Mouse (Mus musculus) limb, embryonic 10.5 days (tissue): ENCODE results near the gene Atp12a. TPM values are rescaled to one million over a fixed set of nuclear protein-coding genes. Genes with fewer than 3 reads are reported as not detected.
A peak's percentile ranks its signal among the peaks of the same experiment; 100 is the strongest.

ENCODE experiments used
- DNase-seq: peaks from one replicate; pipeline ENCODE4 v3.0.0-alpha.2; 2017; ENCODE audit warnings: low spot score
- H3K27ac ChIP-seq: fragments of 300-500 bp; sonication (generic); 2 replicates; pipeline ENCODE4 v1.5.1; 2016; ENCODE audit warnings: mild to moderate bottlenecking
- H3K27me3 ChIP-seq: fragments of 300-500 bp; sonication (generic); 2 replicates; pipeline ENCODE4 v1.6.1; 2016; ENCODE audit warnings: low read depth, mild to moderate bottlenecking; ENCODE audit not compliant: poor library complexity, severe bottlenecking
- H3K36me3 ChIP-seq: fragments of 300-500 bp; sonication (generic); 2 replicates; pipeline ENCODE4 v1.6.1; 2016; ENCODE audit warnings: mild to moderate bottlenecking, moderate library complexity
- H3K4me1 ChIP-seq: fragments of 300-500 bp; sonication (generic); 2 replicates; pipeline ENCODE4 v1.6.1; 2016
- H3K4me3 ChIP-seq: fragments of 300-500 bp; sonication (generic); 2 replicates; pipeline ENCODE4 v1.5.1; 2016; ENCODE audit warnings: mild to moderate bottlenecking, moderate library complexity
- H3K9me3 ChIP-seq: fragments of 300-500 bp; sonication (generic); replicated peaks from 2 replicates; pipeline ENCODE4 v1.6.1; 2016; ENCODE audit warnings: mild to moderate bottlenecking
- WGBS: fragments of 180-500 bp; shearing (Covaris S2); methylation state at CpG from one replicate; pipeline ENCODE4 v1.1.7; 2016; 5-methylcytosine and 5-hydroxymethylcytosine counted together
- polyA plus RNA-seq: library from polyadenylated mRNA; unstranded; fragments of >200 nt; fragmentation: Nextera tagmentation; extraction: Ambion mirVana; gene quantifications from 2 replicates; pipeline ENCODE4 v1.2.1, GENCODE M21; 2016

The Atp12a gene
- polyA plus RNA-seq, 1 experiment from 2014 or later: not detected

- Histone ChIP-seq H3K4me1 (peaks cover 6% of the 10 kb centered on the region; the same call in 1 of the 2 replicates), H3K27me3 (no peaks in the 10 kb centered on the region), H3K9me3 (no peaks in the 10 kb centered on the region), H3K36me3 (no peaks in the 10 kb centered on the region), H3K4me3 (no peak overlapping the region), H3K27ac (no peak overlapping the region)
- no peak for DNase-seq
- 23% methylated on average over 2 of the region's 2 CpGs for WGBS
Measured at GRCm38 (mm10) chr14:56393704-56394312, 28.9 kb downstream of the Atp12a start.

GRCm38 (mm10) chr14:56398001-56398400, 33.1 kb downstream of the Atp12a start:
- no peaks in the 10 kb centered on the region for H3K9me3 ChIP-seq
- no peak for DNase-seq

GRCm38 (mm10) chr14:56402311-56403071, 37.6 kb downstream of the Atp12a start, which contains the start of gene Rnf17:
TSS of gene Rnf17 (plus strand) at chr14:56402581.
- Histone ChIP-seq H3K36me3 (no peaks in the 10 kb centered on the region), H3K4me3 (peak within 1 kb of the TSS; percentile 27), H3K27me3 (no peaks in the 10 kb centered on the region), H3K27ac (0 out of 2 replicates have a peak within 1 kb of the TSS, but pooled peaks have one; percentile 7), H3K9me3 (no peaks in the 10 kb centered on the region), H3K4me1 (no peaks in the 10 kb centered on the region)
- peak; percentile 33 for DNase-seq
- WGBS: 68% methylated on average over 34 of the region's 34 CpGs

More at GRCm38 (mm10) chr14:56398001-56398400, 33.1 kb downstream of the Atp12a start:
- peaks cover 6% of the 10 kb centered on the region; the same call in 1 of the 2 replicates for H3K4me1 ChIP-seq
- H3K36me3 ChIP-seq: no peaks in the 10 kb centered on the region
- H3K27ac ChIP-seq: no peak overlapping the region
- no peaks in the 10 kb centered on the region for H3K27me3 ChIP-seq
- no peak overlapping the region for H3K4me3 ChIP-seq

- WGBS: 95% methylated on average over 2 of the region's 2 CpGs
- H3K36me3 ChIP-seq: no peaks in the 10 kb centered on the region
- no peak overlapping the region for H3K4me3 ChIP-seq
- no peak overlapping the region for H3K27ac ChIP-seq
- no peaks in the 10 kb centered on the region for H3K4me1 ChIP-seq
- no peaks in the 10 kb centered on the region for H3K27me3 ChIP-seq
- DNase-seq: no peak
- H3K9me3 ChIP-seq: no peaks in the 10 kb centered on the region
Measured at GRCm38 (mm10) chr14:56403072-56403375, 38.2 kb downstream of the Atp12a start.

Other genes starting within 250 kb of the Atp12a start
- gene Gzme, start 244.4 kb upstream of the Atp12a start, polyA plus RNA-seq: not detected in 2 replicates
- gene Gzmd, start 232.5 kb upstream of the Atp12a start, polyA plus RNA-seq: not detected in 2 replicates
- gene Gzmg, start 205.5 kb upstream of the Atp12a start, polyA plus RNA-seq: not detected in 2 replicates
- gene Gzmn, start 190.5 kb upstream of the Atp12a start, polyA plus RNA-seq: not detected in 2 replicates
- gene Gzmf, start 153.7 kb upstream of the Atp12a start, polyA plus RNA-seq: not detected in 2 replicates
- 0.23 and 0.28 TPM in 2 replicates for gene Gzmc, start 130.4 kb upstream of the Atp12a start, polyA plus RNA-seq
- not detected in 2 replicates for gene Gzmb, start 102.8 kb upstream of the Atp12a start, polyA plus RNA-seq
- 2.1 and 2.6 TPM in 2 replicates for gene Rnf17, start 37.5 kb downstream of the Atp12a start, polyA plus RNA-seq
- 16.8 and 21.2 TPM in 2 replicates for gene Cenpj, start 210.4 kb downstream of the Atp12a start, polyA plus RNA-seq
- gene Parp4, start 210.6 kb downstream of the Atp12a start, polyA plus RNA-seq: 1.2 and 1.5 TPM in 2 replicates